Mouse (Mus musculus): ENCODE measurements around the gene Catsperd. TPM values are rescaled to one million over a fixed set of nuclear protein-coding genes. Genes with fewer than 3 reads are reported as not detected.

The Catsperd gene
- polyA plus RNA-seq, 1 experiment from 2014 or later = 0.81 TPM

- H3K27ac ChIP-seq = no peak overlapping the region
- 90% methylated on average over 3 of the region's 3 CpGs for WGBS
- no peaks in the 10 kb centered on the region for H3K9me3 ChIP-seq
- no peak overlapping the region for H3K4me3 ChIP-seq
- DNase-seq (ENCODE audit: extremely low spot score, low spot score) = no peak
- H3K4me1 ChIP-seq = 0 out of 2 replicates have a peak, but pooled peaks cover 3% of the 10 kb centered on the region
- no peaks in the 10 kb centered on the region for H3K27me3 ChIP-seq (ENCODE audit: poor library complexity, severe bottlenecking)
- H3K36me3 ChIP-seq (replicated peaks) = peaks cover 88% of the 10 kb centered on the region
Observed at GRCm38 (mm10) chr17:56709708-56710107, 81.8 kb downstream of the Catsperd start.

Other genes with a start within 250 kb of the Catsperd start
- gene Ptprs, start 151.7 kb upstream of the Catsperd start, polyA plus RNA-seq (2016; fragmentation: Nextera tagmentation; extraction: Ambion mirVana) = 80.3 and 91.5 TPM in 2 replicates
- not detected in 2 replicates for gene Znrf4, start 115.7 kb upstream of the Catsperd start, polyA plus RNA-seq (2016; fragmentation: Nextera tagmentation; extraction: Ambion mirVana)
- gene Gm20219, start 73.8 kb upstream of the Catsperd start, polyA plus RNA-seq (2016; fragmentation: Nextera tagmentation; extraction: Ambion mirVana) = 1.1 and 1.3 TPM in 2 replicates
- 84.0 and 85.7 TPM in 2 replicates for gene Safb2, start 43.6 kb upstream of the Catsperd start, polyA plus RNA-seq (2016; fragmentation: Nextera tagmentation; extraction: Ambion mirVana)
- 160 and 172 TPM in 2 replicates for gene Safb, start 43.3 kb upstream of the Catsperd start, polyA plus RNA-seq (2016; fragmentation: Nextera tagmentation; extraction: Ambion mirVana)
- gene 2410015M20Rik, start 18.4 kb upstream of the Catsperd start, polyA plus RNA-seq (2016; fragmentation: Nextera tagmentation; extraction: Ambion mirVana) = 192 and 193 TPM in 2 replicates
- 1,518 and 1,601 TPM in 2 replicates for gene Rpl36, start 14.7 kb upstream of the Catsperd start, polyA plus RNA-seq (2016; fragmentation: Nextera tagmentation; extraction: Ambion mirVana)
- gene Lonp1, start 1.3 kb upstream of the Catsperd start, polyA plus RNA-seq (2016; fragmentation: Nextera tagmentation; extraction: Ambion mirVana) = 61.8 and 62.3 TPM in 2 replicates
- 144 and 147 TPM in 2 replicates for gene Ranbp3, start 45.2 kb downstream of the Catsperd start, polyA plus RNA-seq (2016; fragmentation: Nextera tagmentation; extraction: Ambion mirVana)
- 366 and 374 TPM in 2 replicates for gene Ndufa11, start 89.6 kb downstream of the Catsperd start, polyA plus RNA-seq (2016; fragmentation: Nextera tagmentation; extraction: Ambion mirVana)
- 11.1 and 12.2 TPM in 2 replicates for gene Vmac, start 89.9 kb downstream of the Catsperd start, polyA plus RNA-seq (2016; fragmentation: Nextera tagmentation; extraction: Ambion mirVana)
- gene Nrtn, start 129.4 kb downstream of the Catsperd start, polyA plus RNA-seq (2016; fragmentation: Nextera tagmentation; extraction: Ambion mirVana) = 3.2 and 3.5 TPM in 2 replicates
- gene Dus3l, start 136.6 kb downstream of the Catsperd start, polyA plus RNA-seq (2016; fragmentation: Nextera tagmentation; extraction: Ambion mirVana) = 46.0 and 46.2 TPM in 2 replicates
- 1.8 and 1.9 TPM in 2 replicates for gene Prr22, start 142.1 kb downstream of the Catsperd start, polyA plus RNA-seq (2016; fragmentation: Nextera tagmentation; extraction: Ambion mirVana)
- gene Rfx2, start 202.9 kb downstream of the Catsperd start, polyA plus RNA-seq (2016; fragmentation: Nextera tagmentation; extraction: Ambion mirVana) = 7.8 and 9.6 TPM in 2 replicates
- gene Acsbg2, start 246.3 kb downstream of the Catsperd start, polyA plus RNA-seq (2016; fragmentation: Nextera tagmentation; extraction: Ambion mirVana) = not detected in 2 replicates
- gene 1700061G19Rik, start 247.3 kb downstream of the Catsperd start, polyA plus RNA-seq (2016; fragmentation: Nextera tagmentation; extraction: Ambion mirVana) = 0.26 and 0.46 TPM in 2 replicates